Mouse (Mus musculus): ENCODE results near the gene Perp. TPM values are rescaled to one million over a fixed set of nuclear protein-coding genes. Genes with fewer than 3 reads are reported as not detected.

The Perp gene
- total RNA-seq, 4 experiments from 2014 or later, result 3.2 to 4.5 (median 3.8) TPM

GRCm38 (mm10) chr10:18864753-18865152 lies 19.9 kb downstream of the Perp start:
- DNase-seq, result no peak

- no peak for DNase-seq
Observed at GRCm38 (mm10) chr10:18870990-18871389, 26.2 kb downstream of the Perp start.

- DNase-seq, result no peak
Observed at GRCm38 (mm10) chr10:18876211-18876610, 31.4 kb downstream of the Perp start.

GRCm38 (mm10) chr10:18878111-18878510 lies 33.3 kb downstream of the Perp start:
- no peak for DNase-seq

- DNase-seq, result no peak
Observed at GRCm38 (mm10) chr10:18879160-18879559, 34.3 kb downstream of the Perp start.

GRCm38 (mm10) chr10:18879690-18880089 lies 34.9 kb downstream of the Perp start:
- no peak for DNase-seq

GRCm38 (mm10) chr10:18882190-18882589 lies 37.4 kb downstream of the Perp start:
- no peak for DNase-seq

GRCm38 (mm10) chr10:18886918-18887625 lies 42.3 kb downstream of the Perp start:
- DNase-seq, result peak; percentile 6

GRCm38 (mm10) chr10:18888751-18889150 lies 43.9 kb downstream of the Perp start:
- no peak for DNase-seq

GRCm38 (mm10) chr10:18889255-18889654 lies 44.4 kb downstream of the Perp start:
- DNase-seq, result no peak

GRCm38 (mm10) chr10:18891110-18891509 lies 46.3 kb downstream of the Perp start:
- DNase-seq, result no peak

- DNase-seq, result no peak
Observed at GRCm38 (mm10) chr10:18892102-18892501, 47.3 kb downstream of the Perp start.

- DNase-seq, result peak; percentile 19
Observed at GRCm38 (mm10) chr10:18894259-18895166, 49.7 kb downstream of the Perp start.

GRCm38 (mm10) chr10:18904108-18904507 lies 59.3 kb downstream of the Perp start:
- no peak for DNase-seq

Other genes starting within 250 kb of the Perp start
- gene Arfgef3, start 101.1 kb upstream of the Perp start, total RNA-seq (2022), result 10 to 100 TPM in 2 of 4 experiments, 1 to 10 TPM in 2; 7.1 to 12.1 (median 9.1) TPM
- not detected for gene Gm4922, start 58.2 kb upstream of the Perp start, total RNA-seq (2022)
- gene Tnfaip3, start 170.6 kb downstream of the Perp start, total RNA-seq (2022), result 10 to 100 TPM in 2 of 4 experiments, 1 to 10 TPM in 2; 4.1 to 18.9 (median 8.9) TPM